Comparison of ENCODE assay signal across 8 mouse cellular contexts in the genomic region with DNA sequence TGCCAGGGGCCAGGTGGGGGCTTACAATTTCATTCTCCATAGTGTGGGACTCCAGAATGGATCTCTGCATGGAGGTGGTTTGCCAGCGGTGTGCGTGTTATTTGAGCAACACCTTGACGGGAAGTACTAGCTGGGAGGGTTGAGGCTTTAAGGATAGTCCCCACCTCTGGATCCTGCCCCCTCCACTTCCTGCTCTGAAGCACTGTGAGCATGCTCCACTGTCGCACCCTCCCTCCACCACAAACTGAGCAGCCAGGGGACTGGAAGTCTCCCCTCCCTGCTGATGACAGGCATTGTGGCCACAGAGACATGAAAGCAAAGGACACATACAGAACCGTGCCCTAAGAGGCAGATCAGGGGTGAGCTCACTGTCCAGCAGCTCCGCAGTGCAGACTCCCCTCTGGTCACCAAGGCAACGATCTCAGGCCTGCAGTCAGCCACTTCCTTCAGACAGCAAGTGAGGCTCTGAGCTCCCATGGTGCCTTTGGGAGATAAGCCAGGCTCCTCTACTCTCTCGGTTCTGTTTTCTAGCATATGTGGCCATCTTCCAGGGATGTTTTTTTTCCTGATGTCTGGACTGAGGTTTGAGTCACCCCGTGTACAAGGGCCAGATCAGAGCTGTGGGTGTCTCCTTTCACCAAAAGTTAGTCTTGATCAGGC.
DNase-seq lines count a peak whose midpoint lies in the region; ATAC-seq and TF ChIP-seq lines count a peak whose summit lies in the region.
"Had no signal": no experiment of that assay in that cellular context is flagged by ENCODE, and none has a peak within 500 bp of the region (broad histone marks: within the 10 kb centered on the region; RNA-seq: fewer than 3 reads in every experiment).

No protein-coding gene starts in this region.

- no peak overlapping the region for H3K9ac ChIP-seq in forebrain, embryonic 16.5 days (replicated peaks; ENCODE audit: low read depth, low read length)
- no peak overlapping the region for H3K9ac ChIP-seq in neural tube, embryonic 14.5 days (replicated peaks; ENCODE audit: low read depth, low read length)
- H3K9ac ChIP-seq: limb, embryonic 12.5 days had no signal

- no peak for TF ChIP-seq CTCF in thymus, adult 2 months (IDR thresholded peaks at IDR 0.05; ENCODE audit: borderline replicate concordance, control insufficient read depth, extremely low read depth, insufficient read depth, low read length, poor library complexity)

- no peak overlapping the region for H3K27ac ChIP-seq in thymus, adult 2 months (ENCODE audit: control insufficient read depth, insufficient read depth, low read length)
- H3K27ac ChIP-seq in forebrain, embryonic 16.5 days (ENCODE audit: low read length) = no peak overlapping the region
- H3K27ac ChIP-seq in hindbrain, embryonic 10.5 days = peak overlapping the region; percentile 76
- H3K27ac ChIP-seq in neural tube, embryonic 14.5 days (ENCODE audit: low read depth, low read length) = no peak overlapping the region
- H3K27ac ChIP-seq: limb, embryonic 12.5 days had no signal

- H3K9me3 ChIP-seq in forebrain, embryonic 16.5 days (ENCODE audit: control insufficient read depth, low read length) = no peaks in the 10 kb centered on the region
- peaks cover 7% of the 10 kb centered on the region; the same call in 1 of the 2 replicates for H3K9me3 ChIP-seq in hindbrain, embryonic 10.5 days
- no peaks in the 10 kb centered on the region for H3K9me3 ChIP-seq in neural tube, embryonic 14.5 days (ENCODE audit: control insufficient read depth, low read length)
- H3K9me3 ChIP-seq: limb, embryonic 12.5 days had no signal

- TF ChIP-seq POLR2A in thymus, adult 2 months (IDR thresholded peaks at IDR 0.05; ENCODE audit: control insufficient read depth, extremely low read depth, insufficient read depth, low read length, poor library complexity) = no peak

- H3K4me3 ChIP-seq in thymus, adult 2 months (ENCODE audit: control insufficient read depth, insufficient read depth, low read length) = no peak overlapping the region
- no peak overlapping the region for H3K4me3 ChIP-seq in forebrain, embryonic 16.5 days (replicated peaks; ENCODE audit: low read length)
- peak overlapping the region; percentile 13; the same call in 1 of the 2 replicates for H3K4me3 ChIP-seq in hindbrain, embryonic 10.5 days
- H3K4me3 ChIP-seq in neural tube, embryonic 14.5 days (ENCODE audit: low read depth, low read length) = no peak overlapping the region
- H3K4me3 ChIP-seq: limb, embryonic 12.5 days had no signal

- WGBS in thymus, adult 2 months = 2% methylated on average over 9 of the region's 9 CpGs
- 28% methylated on average over 9 of the region's 9 CpGs for WGBS in forebrain, embryonic 16.5 days
- 16% methylated on average over 9 of the region's 9 CpGs for WGBS in hindbrain, embryonic 10.5 days
- 18% methylated on average over 9 of the region's 9 CpGs for WGBS in neural tube, embryonic 14.5 days

- H3K36me3 ChIP-seq in thymus, adult 2 months (ENCODE audit: control insufficient read depth, insufficient read depth, low read length) = no peaks in the 10 kb centered on the region
- no peaks in the 10 kb centered on the region for H3K36me3 ChIP-seq in forebrain, embryonic 16.5 days (ENCODE audit: control insufficient read depth, insufficient read depth)
- no peaks in the 10 kb centered on the region for H3K36me3 ChIP-seq in hindbrain, embryonic 10.5 days
- no peaks in the 10 kb centered on the region for H3K36me3 ChIP-seq in neural tube, embryonic 14.5 days (ENCODE audit: control insufficient read depth, insufficient read depth, low read length)
- H3K36me3 ChIP-seq: limb, embryonic 12.5 days had no signal

- DNase-seq in thymus, postnatal 25 days = peak; percentile 1
- DNase-seq in thymus, adult 2 months = no peak
- peak; percentile 67 for DNase-seq in hindbrain, embryonic 10.5 days (ENCODE audit: low spot score)
- no peak for DNase-seq in thymus, postnatal 14 days
- no peak for DNase-seq in spleen, postnatal 36 days (ENCODE audit: low spot score in 2 of 2)

- no peaks in the 10 kb centered on the region for H3K4me1 ChIP-seq in thymus, adult 2 months (replicated peaks; ENCODE audit: control insufficient read depth, insufficient read depth, low read length)
- H3K4me1 ChIP-seq in forebrain, embryonic 16.5 days (replicated peaks; ENCODE audit: control insufficient read depth, insufficient read depth, low read length) = peaks cover 5% of the 10 kb centered on the region; the same call in 1 of the 2 replicates
- peaks cover 16% of the 10 kb centered on the region for H3K4me1 ChIP-seq in hindbrain, embryonic 10.5 days (replicated peaks)
- H3K4me1 ChIP-seq in neural tube, embryonic 14.5 days (ENCODE audit: control insufficient read depth, insufficient read depth, low read length) = no peaks in the 10 kb centered on the region

- 0 out of 2 replicates have a peak, but pooled peaks have one; percentile 10 for ATAC-seq in forebrain, embryonic 16.5 days
- ATAC-seq in neural tube, embryonic 14.5 days (ENCODE audit: low read depth) = peak; percentile 44; the same call in 1 of the 2 replicates

- H3K4me2 ChIP-seq in forebrain, embryonic 16.5 days (ENCODE audit: low read length) = no peak overlapping the region
- H3K4me2 ChIP-seq in neural tube, embryonic 14.5 days (ENCODE audit: low read depth, low read length) = no peak overlapping the region
- H3K4me2 ChIP-seq: limb, embryonic 12.5 days had no signal

- no peaks in the 10 kb centered on the region for H3K27me3 ChIP-seq in thymus, adult 2 months (ENCODE audit: control insufficient read depth, insufficient read depth, low read length)
- no peaks in the 10 kb centered on the region for H3K27me3 ChIP-seq in forebrain, embryonic 16.5 days (replicated peaks; ENCODE audit: control insufficient read depth, insufficient read depth, low read length)
- H3K27me3 ChIP-seq in hindbrain, embryonic 10.5 days (ENCODE audit: insufficient read depth, poor library complexity, severe bottlenecking) = peaks cover 12% of the 10 kb centered on the region
- H3K27me3 ChIP-seq in neural tube, embryonic 14.5 days (ENCODE audit: control insufficient read depth, insufficient read depth, low read length) = no peaks in the 10 kb centered on the region; the same call in 1 of the 2 replicates

Comparison
In these comparisons a context has a peak if more than half of its experiments do, and no peak if none do; other contexts are left out.
1. DNase-seq: peak in thymus, postnatal 25 days (single experiment) and hindbrain, embryonic 10.5 days (single experiment); none in thymus, adult 2 months (single experiment), thymus, postnatal 14 days (single experiment) and spleen, postnatal 36 days (0 of 2).